Mouse (Mus musculus): ENCODE results near the gene Rab3gap2. TPM values are rescaled to one million over a fixed set of nuclear protein-coding genes. Genes with fewer than 3 reads are reported as not detected.

The Rab3gap2 gene
- polyA plus RNA-seq, 1 experiment: 14.5 TPM

DNA sequence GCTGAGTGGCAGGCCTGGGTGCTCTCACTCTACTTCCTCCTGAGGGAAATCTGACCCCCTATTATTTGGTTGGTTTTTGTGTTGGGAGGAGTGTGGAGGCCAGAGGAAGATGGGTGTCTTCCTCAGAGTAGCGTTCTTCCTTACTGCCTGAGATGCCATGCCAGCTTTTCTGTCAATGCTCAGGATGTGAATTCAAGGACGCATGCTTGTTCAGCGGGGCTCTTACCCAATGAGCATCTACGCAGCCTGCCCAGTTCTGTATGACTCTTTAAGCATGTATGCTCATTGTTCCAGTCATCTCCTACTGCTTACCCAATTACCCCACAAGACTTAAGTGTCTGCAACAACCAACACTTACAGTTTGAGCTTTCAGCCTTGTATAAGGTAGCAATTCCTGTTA lies 76.7 kb downstream of the Rab3gap2 start:
- H3K4me1 ChIP-seq (ENCODE audit: control insufficient read depth, insufficient read depth, low read length): no peaks in the 10 kb centered on the region
- 95% methylated on average over 4 of the region's 4 CpGs for WGBS
- no peak for DNase-seq
- no peak overlapping the region for H3K27ac ChIP-seq (ENCODE audit: insufficient read depth, low read depth, low read length)
- TF ChIP-seq POLR2A (IDR thresholded peaks at IDR 0.05; ENCODE audit: low read depth, low read length) (no peak), CTCF (conservative IDR thresholded peaks at IDR 0.05; ENCODE audit: insufficient read depth, insufficient read length, low read depth, low read length) (no peak)
- no peaks in the 10 kb centered on the region for H3K36me3 ChIP-seq (ENCODE audit: control insufficient read depth, insufficient read depth, low read length)
- H3K27me3 ChIP-seq (replicated peaks; ENCODE audit: control insufficient read depth, insufficient read depth, low read length): no peaks in the 10 kb centered on the region
- H3K4me3 ChIP-seq (ENCODE audit: insufficient read depth, low read depth, low read length): no peak overlapping the region

DNA sequence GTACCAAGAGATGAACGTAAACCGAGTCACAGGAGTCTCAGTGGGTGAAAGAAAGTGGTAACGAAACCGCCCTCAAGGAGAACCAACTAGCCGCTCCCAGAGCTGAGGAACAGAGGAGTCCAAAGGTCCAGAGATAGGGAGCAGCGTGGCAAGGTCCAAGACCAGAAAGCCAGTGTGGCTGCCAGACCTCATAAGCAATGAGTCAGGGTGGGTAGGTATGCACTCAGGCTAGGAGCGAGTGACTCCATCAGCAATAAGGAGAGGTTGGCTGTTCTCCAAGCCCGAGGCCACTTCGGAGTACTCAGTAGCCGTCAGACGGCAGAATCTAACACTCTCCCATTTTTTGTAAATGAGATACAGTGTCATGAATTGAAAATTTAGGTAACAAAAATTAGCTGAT lies 78.9 kb downstream of the Rab3gap2 start:
- no peak for TF ChIP-seq CTCF (conservative IDR thresholded peaks at IDR 0.05; ENCODE audit: insufficient read depth, insufficient read length, low read depth, low read length)
- no peak for TF ChIP-seq POLR2A (IDR thresholded peaks at IDR 0.05; ENCODE audit: low read depth, low read length)
- no peak overlapping the region for H3K27ac ChIP-seq (ENCODE audit: insufficient read depth, low read depth, low read length)
- DNase-seq: peak; percentile 76
- 76% methylated on average over 11 of the region's 11 CpGs for WGBS
- H3K4me3 ChIP-seq (ENCODE audit: insufficient read depth, low read depth, low read length): no peak overlapping the region
- H3K36me3 ChIP-seq (ENCODE audit: control insufficient read depth, insufficient read depth, low read length): no peaks in the 10 kb centered on the region; the same call in 1 of the 2 replicates
- no peaks in the 10 kb centered on the region for H3K4me1 ChIP-seq (ENCODE audit: control insufficient read depth, insufficient read depth, low read length)
- no peaks in the 10 kb centered on the region for H3K27me3 ChIP-seq (replicated peaks; ENCODE audit: control insufficient read depth, insufficient read depth, low read length)

DNA sequence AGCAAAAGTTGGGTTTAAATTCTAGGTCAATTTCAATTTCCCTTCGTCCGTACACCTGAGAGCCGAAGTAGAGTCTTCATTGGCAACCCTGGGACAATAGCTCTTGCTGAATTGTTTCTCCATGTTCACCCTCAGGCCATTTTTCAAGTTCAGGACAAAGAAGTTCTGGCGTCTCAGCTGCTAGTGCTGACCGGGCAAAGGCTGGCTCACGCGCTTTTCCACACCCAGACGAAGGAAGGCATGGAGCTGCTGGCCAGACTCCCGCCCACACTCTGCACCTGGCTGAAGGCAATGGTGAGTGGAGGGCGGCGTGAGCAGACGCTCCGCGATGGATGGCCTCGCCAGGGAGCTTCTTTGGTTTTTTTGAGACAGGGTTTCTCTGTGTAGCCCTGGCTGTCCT lies 79.3 kb downstream of the Rab3gap2 start:
- H3K36me3 ChIP-seq (ENCODE audit: control insufficient read depth, insufficient read depth, low read length): no peaks in the 10 kb centered on the region; the same call in 1 of the 2 replicates
- TF ChIP-seq POLR2A (IDR thresholded peaks at IDR 0.05; ENCODE audit: low read depth, low read length) (no peak), CTCF (conservative IDR thresholded peaks at IDR 0.05; ENCODE audit: insufficient read depth, insufficient read length, low read depth, low read length) (no peak)
- no peak overlapping the region for H3K27ac ChIP-seq (ENCODE audit: insufficient read depth, low read depth, low read length)
- H3K27me3 ChIP-seq (replicated peaks; ENCODE audit: control insufficient read depth, insufficient read depth, low read length): no peaks in the 10 kb centered on the region
- H3K4me1 ChIP-seq (ENCODE audit: control insufficient read depth, insufficient read depth, low read length): no peaks in the 10 kb centered on the region
- peak; percentile 33 for DNase-seq
- H3K4me3 ChIP-seq (ENCODE audit: insufficient read depth, low read depth, low read length): no peak overlapping the region
- 81% methylated on average over 15 of the region's 15 CpGs for WGBS

DNA sequence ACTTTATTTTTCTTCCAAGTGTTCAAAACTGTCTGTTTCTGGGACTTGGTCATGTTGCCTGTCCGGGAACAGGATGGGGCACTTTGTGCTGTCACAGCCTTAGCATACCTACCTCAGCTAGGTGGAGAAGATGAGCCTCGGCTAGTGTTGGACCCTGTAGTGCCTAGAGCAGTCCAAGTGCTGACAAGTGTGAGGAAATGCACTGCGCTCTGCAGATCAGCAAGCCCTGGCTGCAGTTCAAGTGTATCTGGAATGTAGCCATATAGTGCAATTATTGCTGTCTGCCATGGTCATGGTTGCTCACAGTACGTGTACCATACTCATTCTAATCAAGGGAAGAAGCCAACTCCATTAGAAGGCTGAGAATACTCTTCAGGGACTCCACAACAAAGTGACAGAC lies 80.8 kb downstream of the Rab3gap2 start:
- no peaks in the 10 kb centered on the region; the same call in 1 of the 2 replicates for H3K36me3 ChIP-seq (ENCODE audit: control insufficient read depth, insufficient read depth, low read length)

DNA sequence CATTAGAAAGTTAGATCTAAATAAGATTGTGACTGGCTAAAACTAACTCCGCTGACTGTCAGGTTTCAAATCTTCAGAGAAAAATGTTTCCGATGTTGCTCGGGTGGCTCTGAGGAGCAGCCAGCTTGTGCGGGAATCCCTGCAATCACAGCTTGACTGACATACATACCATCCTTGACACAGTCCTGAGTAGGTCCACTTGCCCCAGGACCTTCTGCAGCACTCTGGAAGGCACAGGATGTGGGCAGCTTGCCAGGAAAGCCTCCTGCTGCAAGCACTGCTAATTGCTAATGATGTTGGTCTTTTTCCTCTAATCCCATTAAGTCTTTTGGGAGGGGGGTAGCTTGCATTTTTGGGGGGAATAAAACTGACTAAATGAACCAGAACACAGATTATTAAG lies 81.3 kb downstream of the Rab3gap2 start:
- DNase-seq: peak; percentile 74
- H3K4me3 ChIP-seq (ENCODE audit: insufficient read depth, low read depth, low read length): no peak overlapping the region
- TF ChIP-seq CTCF (conservative IDR thresholded peaks at IDR 0.05; ENCODE audit: insufficient read depth, insufficient read length, low read depth, low read length): no peak
- TF ChIP-seq POLR2A (IDR thresholded peaks at IDR 0.05; ENCODE audit: low read depth, low read length): no peak
- no peaks in the 10 kb centered on the region for H3K27me3 ChIP-seq (replicated peaks; ENCODE audit: control insufficient read depth, insufficient read depth, low read length)
- no peaks in the 10 kb centered on the region for H3K4me1 ChIP-seq (ENCODE audit: control insufficient read depth, insufficient read depth, low read length)
- no peaks in the 10 kb centered on the region; the same call in 1 of the 2 replicates for H3K36me3 ChIP-seq (ENCODE audit: control insufficient read depth, insufficient read depth, low read length)
- WGBS: 73% methylated on average over 4 of the region's 4 CpGs
- H3K27ac ChIP-seq (ENCODE audit: insufficient read depth, low read depth, low read length): no peak overlapping the region

More for the DNA sequence above, 80.8 kb downstream of the Rab3gap2 start:
- no peaks in the 10 kb centered on the region for H3K27me3 ChIP-seq (replicated peaks; ENCODE audit: control insufficient read depth, insufficient read depth, low read length)
- H3K4me3 ChIP-seq (ENCODE audit: insufficient read depth, low read depth, low read length): no peak overlapping the region
- peak; percentile 77 for DNase-seq
- no peaks in the 10 kb centered on the region for H3K4me1 ChIP-seq (ENCODE audit: control insufficient read depth, insufficient read depth, low read length)
- TF ChIP-seq CTCF (conservative IDR thresholded peaks at IDR 0.05; ENCODE audit: insufficient read depth, insufficient read length, low read depth, low read length) (no peak), POLR2A (IDR thresholded peaks at IDR 0.05; ENCODE audit: low read depth, low read length) (no peak)
- H3K27ac ChIP-seq (ENCODE audit: insufficient read depth, low read depth, low read length): no peak overlapping the region
- 26% methylated on average over 4 of the region's 4 CpGs for WGBS

DNA sequence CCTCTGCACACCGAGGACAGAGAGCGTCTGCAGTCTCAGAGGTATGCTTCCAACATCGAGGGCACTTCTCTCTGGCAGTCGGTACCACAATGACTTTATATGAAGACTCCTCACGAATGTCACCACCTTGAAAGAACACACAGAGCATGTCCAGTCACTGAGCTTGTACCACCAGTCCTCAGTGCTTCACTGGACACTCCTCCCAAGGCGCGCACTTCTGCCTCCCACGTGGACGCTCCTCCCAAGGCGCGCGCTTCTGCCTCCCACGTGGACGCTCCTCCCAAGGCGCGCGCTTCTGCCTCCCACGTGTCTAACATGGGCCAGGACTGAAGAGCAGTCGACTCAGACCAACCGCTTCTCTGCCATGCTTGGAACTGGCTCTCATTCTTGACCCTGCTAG lies 83.1 kb downstream of the Rab3gap2 start:
- DNase-seq: no peak
- Histone ChIP-seq H3K27ac (ENCODE audit: insufficient read depth, low read depth, low read length) (no peak overlapping the region), H3K4me3 (ENCODE audit: insufficient read depth, low read depth, low read length) (no peak overlapping the region), H3K27me3 (replicated peaks; ENCODE audit: control insufficient read depth, insufficient read depth, low read length) (no peaks in the 10 kb centered on the region), H3K36me3 (ENCODE audit: control insufficient read depth, insufficient read depth, low read length) (no peaks in the 10 kb centered on the region; the same call in 1 of the 2 replicates), H3K4me1 (ENCODE audit: control insufficient read depth, insufficient read depth, low read length) (no peaks in the 10 kb centered on the region)
- WGBS: 79% methylated on average over 20 of the region's 20 CpGs
- TF ChIP-seq POLR2A (IDR thresholded peaks at IDR 0.05; ENCODE audit: low read depth, low read length) (no peak), CTCF (conservative IDR thresholded peaks at IDR 0.05; ENCODE audit: insufficient read depth, insufficient read length, low read depth, low read length) (no peak)

DNA sequence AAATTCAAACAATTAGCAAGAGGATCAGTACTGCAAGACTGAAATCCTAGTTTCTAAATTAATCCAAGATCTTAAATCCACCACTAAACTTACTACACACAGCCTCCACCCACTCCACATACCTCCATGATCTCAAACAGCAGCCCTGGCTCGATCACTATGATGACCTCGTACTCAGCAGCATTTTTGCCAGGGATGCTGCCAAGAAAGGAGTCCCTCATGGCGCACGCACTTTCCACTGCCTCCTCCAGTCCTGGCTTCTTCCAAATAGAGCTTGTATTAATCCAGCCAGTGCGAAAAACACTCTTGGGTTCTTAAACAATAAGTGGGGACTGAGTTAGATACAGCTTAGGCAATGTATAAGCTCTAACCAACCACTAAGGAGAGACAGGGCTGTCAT lies 85.3 kb downstream of the Rab3gap2 start:
- Histone ChIP-seq H3K36me3 (ENCODE audit: control insufficient read depth, insufficient read depth, low read length) (peaks cover 2% of the 10 kb centered on the region; the same call in 1 of the 2 replicates), H3K27ac (ENCODE audit: insufficient read depth, low read depth, low read length) (no peak overlapping the region)
- DNase-seq: no peak

More for the DNA sequence above, 85.3 kb downstream of the Rab3gap2 start:
- TF ChIP-seq CTCF (conservative IDR thresholded peaks at IDR 0.05; ENCODE audit: insufficient read depth, insufficient read length, low read depth, low read length) (no peak), POLR2A (IDR thresholded peaks at IDR 0.05; ENCODE audit: low read depth, low read length) (no peak)
- Histone ChIP-seq H3K27me3 (replicated peaks; ENCODE audit: control insufficient read depth, insufficient read depth, low read length) (no peaks in the 10 kb centered on the region), H3K4me3 (ENCODE audit: insufficient read depth, low read depth, low read length) (no peak overlapping the region), H3K4me1 (ENCODE audit: control insufficient read depth, insufficient read depth, low read length) (no peaks in the 10 kb centered on the region)
- WGBS: 70% methylated on average over 5 of the region's 5 CpGs
